Comparison of ENCODE assay signal across 22 mouse cellular contexts in the genomic region with DNA sequence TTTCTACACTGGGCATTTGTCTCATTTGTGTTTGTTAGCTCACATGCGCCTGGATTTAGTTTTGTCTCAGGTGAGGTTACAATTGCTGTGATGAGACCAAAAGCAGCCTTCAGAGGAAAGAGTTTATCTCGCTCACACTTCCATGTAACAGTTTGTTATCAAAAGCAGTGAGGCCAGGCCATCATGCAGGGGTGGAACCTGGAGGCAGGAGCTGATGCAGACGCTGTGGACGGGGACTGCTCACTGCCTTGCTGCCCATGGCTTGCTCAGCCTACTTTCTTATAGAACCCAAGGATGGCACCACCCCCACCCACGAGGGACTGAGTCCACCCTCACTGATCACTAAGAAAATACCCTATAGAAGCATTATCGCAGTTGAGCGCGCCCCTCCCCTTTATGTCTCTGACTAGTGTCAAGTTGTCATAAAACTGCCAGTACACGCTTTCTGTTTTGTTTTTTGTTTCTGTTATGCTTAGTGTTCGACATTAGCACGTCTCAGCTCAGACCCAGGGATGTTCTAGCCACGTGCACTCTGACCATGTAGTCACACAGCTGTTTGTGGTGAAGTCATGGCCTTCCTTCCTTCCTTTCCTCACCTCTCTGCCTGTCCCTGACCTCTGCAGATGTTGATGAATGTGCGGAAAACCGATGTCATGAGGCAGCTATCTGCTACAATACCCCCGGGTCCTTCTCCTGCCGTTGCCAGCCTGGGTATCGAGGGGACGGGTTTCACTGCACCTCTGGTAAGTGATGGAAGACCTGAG. TPM values are rescaled to one million over a fixed set of nuclear protein-coding genes. Genes with fewer than 3 reads are reported as not detected.
DNase-seq lines count a peak whose midpoint lies in the region; ATAC-seq and TF ChIP-seq lines count a peak whose summit lies in the region.
"Had no signal": no experiment of that assay in that cellular context is flagged by ENCODE, and none has a peak within 500 bp of the region (broad histone marks: within the 10 kb centered on the region; RNA-seq: fewer than 3 reads in every experiment).

No protein-coding gene starts in this region.

- 0 out of 2 replicates have a peak, but pooled peaks have one; percentile 27 for TF ChIP-seq EP300 in liver, embryonic 14.5 days (IDR thresholded peaks at IDR 0.05; ENCODE audit: low read depth)

- H3K27ac ChIP-seq in liver, embryonic 14.5 days, result no peak overlapping the region
- no peak overlapping the region for H3K27ac ChIP-seq in hindbrain, embryonic 13.5 days
- H3K27ac ChIP-seq: embryonic facial prominence, embryonic 15.5 days; forebrain, embryonic 10.5 days; hindbrain, embryonic 10.5 days; limb, embryonic 13.5 days; midbrain, embryonic 15.5 days had no signal

- no peak for TF ChIP-seq CTCF in liver, embryonic 14.5 days (IDR thresholded peaks at IDR 0.05; ENCODE audit: low read depth)

- H3K9me3 ChIP-seq in liver, embryonic 14.5 days (ENCODE audit: control insufficient read depth, low read length), result no peaks in the 10 kb centered on the region
- H3K9me3 ChIP-seq in hindbrain, embryonic 13.5 days, result no peaks in the 10 kb centered on the region
- H3K9me3 ChIP-seq: embryonic facial prominence, embryonic 15.5 days; forebrain, embryonic 10.5 days; hindbrain, embryonic 10.5 days; limb, embryonic 13.5 days; midbrain, embryonic 15.5 days had no signal

- WGBS in liver, embryonic 14.5 days (ENCODE audit: insufficient replicate concordance), result 27% methylated on average over 18 of the region's 18 CpGs
- WGBS in hindbrain, embryonic 13.5 days, result 86% methylated on average over 18 of the region's 18 CpGs

- ATAC-seq in liver, embryonic 14.5 days (ENCODE audit: insufficient read depth), result peak; percentile 62; the same call in 1 of the 2 replicates
- no peak for ATAC-seq in hindbrain, embryonic 13.5 days (ENCODE audit: low FRiP score)
- ATAC-seq: lung, postnatal 0 days; midbrain, embryonic 15.5 days had no signal

- H3K4me2 ChIP-seq in liver, embryonic 14.5 days (ENCODE audit: low read depth), result peak overlapping the region; percentile 19; the same call in 1 of the 2 replicates
- H3K4me2 ChIP-seq in hindbrain, embryonic 13.5 days, result no peak overlapping the region
- H3K4me2 ChIP-seq: embryonic facial prominence, embryonic 15.5 days; limb, embryonic 13.5 days; midbrain, embryonic 15.5 days had no signal

- no peaks in the 10 kb centered on the region for H3K27me3 ChIP-seq in liver, embryonic 14.5 days (ENCODE audit: control insufficient read depth, insufficient read depth, low read length)
- no peaks in the 10 kb centered on the region for H3K27me3 ChIP-seq in hindbrain, embryonic 13.5 days
- H3K27me3 ChIP-seq: embryonic facial prominence, embryonic 15.5 days; limb, embryonic 13.5 days; midbrain, embryonic 15.5 days had no signal

- H3K9ac ChIP-seq in liver, embryonic 14.5 days (replicated peaks), result no peak overlapping the region
- H3K9ac ChIP-seq in hindbrain, embryonic 13.5 days, result no peak overlapping the region
- H3K9ac ChIP-seq: embryonic facial prominence, embryonic 15.5 days; limb, embryonic 13.5 days; midbrain, embryonic 15.5 days had no signal

- peaks cover 0 to 8% of the 10 kb centered on the region in 2 experiments; a peak in 3 of 4 replicates for H3K4me1 ChIP-seq in liver, embryonic 14.5 days (replicated peaks; ENCODE audit: control insufficient read depth in 2 of 2, insufficient read depth in 2 of 2, low read length in 1 of 2)
- H3K4me1 ChIP-seq in hindbrain, embryonic 13.5 days (replicated peaks), result no peaks in the 10 kb centered on the region
- H3K4me1 ChIP-seq: embryonic facial prominence, embryonic 15.5 days; hindbrain, embryonic 10.5 days; limb, embryonic 13.5 days; midbrain, embryonic 15.5 days had no signal

- H3K4me3 ChIP-seq in liver, embryonic 14.5 days (ENCODE audit: insufficient read depth in 1 of 2, low read depth in 2 of 2, low read length in 2 of 2), result no peak overlapping the region
- no peak overlapping the region for H3K4me3 ChIP-seq in hindbrain, embryonic 13.5 days
- H3K4me3 ChIP-seq: embryonic facial prominence, embryonic 15.5 days; forebrain, embryonic 10.5 days; hindbrain, embryonic 10.5 days; limb, embryonic 13.5 days; midbrain, embryonic 15.5 days; myocyte had no signal

- no peaks in the 10 kb centered on the region for H3K36me3 ChIP-seq in liver, embryonic 14.5 days (replicated peaks; ENCODE audit: control insufficient read depth, insufficient read depth, low read depth)
- no peaks in the 10 kb centered on the region for H3K36me3 ChIP-seq in hindbrain, embryonic 13.5 days
- H3K36me3 ChIP-seq: midbrain, embryonic 15.5 days had no signal

- peak; percentile 10 to 25 for DNase-seq in adrenal gland, postnatal 36 days
- no peak for DNase-seq in adrenal gland, adult 2 months
- peak; percentile 9 for DNase-seq in thymus, postnatal 0 days (ENCODE audit: low spot score)
- no peak for DNase-seq in thymus, postnatal 25 days
- DNase-seq in liver, embryonic 14.5 days (ENCODE audit: low read depth in 3 of 3, low spot score in 3 of 3), result no peak
- no peak for DNase-seq in right cerebral cortex, postnatal 10 days (ENCODE audit: low spot score in 2 of 2)
- DNase-seq in left cerebral cortex, adult 18-20 months (ENCODE audit: low spot score in 2 of 2), result no peak
- DNase-seq: cerebellum, adult 11-12 months; cerebellum, postnatal 14 days; gastrocnemius, postnatal 36 days; kidney, adult 8-10 months; right cerebral cortex, postnatal 14 days; spleen, adult 18-20 months; thymus, adult 2 months had no signal

RNA-seq across cellular contexts. Expression of a gene that starts 26.9 kb away (rescaled TPM):
- total RNA-seq in adrenal gland, postnatal 36 days (2021), result 10 to 100 TPM; 74.1 to 76.9 TPM
- 10 to 100 TPM; 75.4 to 84.4 TPM for total RNA-seq in adrenal gland, adult 2 months (2021)
- 7.3 and 12.6 TPM in 2 replicates for polyA plus RNA-seq in adrenal gland, adult 2 months (2012; rRNA removed)
- polyA plus RNA-seq in thymus, postnatal 0 days (2015; fragmentation: Nextera tagmentation; extraction: Ambion mirVana), result 206 and 214 TPM in 2 replicates
- polyA plus RNA-seq in liver, embryonic 14.5 days (2012; rRNA removed), result 21.3 and 40.8 TPM in 2 replicates
- polyA plus RNA-seq in liver, embryonic 14.5 days (2014; fragmentation: Nextera tagmentation; extraction: Ambion mirVana), result 93.5 and 94.2 TPM in 2 replicates
- total RNA-seq in left cerebral cortex, adult 18-20 months (2021), result 10 to 100 TPM; 43.5 to 45.1 TPM
- 202 and 207 TPM in 2 replicates for polyA plus RNA-seq in hindbrain, embryonic 13.5 days (2015; fragmentation: Nextera tagmentation; extraction: Ambion mirVana)

RNA-seq across cellular contexts. Expression of a gene that starts 45.7 kb away (rescaled TPM):
- 10 to 100 TPM; 24.8 to 32.8 TPM for total RNA-seq in adrenal gland, postnatal 36 days (2021)
- total RNA-seq in adrenal gland, adult 2 months (2021), result 10 to 100 TPM; 10.8 to 14.9 TPM
- 13.4 and 16.6 TPM in 2 replicates for polyA plus RNA-seq in adrenal gland, adult 2 months (2012; rRNA removed)
- polyA plus RNA-seq in thymus, postnatal 0 days (2015; fragmentation: Nextera tagmentation; extraction: Ambion mirVana), result 8.4 and 10.6 TPM in 2 replicates
- 5.0 and 6.2 TPM in 2 replicates for polyA plus RNA-seq in liver, embryonic 14.5 days (2012; rRNA removed)
- polyA plus RNA-seq in liver, embryonic 14.5 days (2014; fragmentation: Nextera tagmentation; extraction: Ambion mirVana), result 10.6 and 11.4 TPM in 2 replicates
- total RNA-seq in left cerebral cortex, adult 18-20 months (2021), result 1 to 10 TPM; 1.8 to 2.1 TPM
- 46.6 and 47.4 TPM in 2 replicates for polyA plus RNA-seq in hindbrain, embryonic 13.5 days (2015; fragmentation: Nextera tagmentation; extraction: Ambion mirVana)

Comparison
In these comparisons a context has a peak if more than half of its experiments do, and no peak if none do; other contexts are left out.
1. DNase-seq: peak in adrenal gland, postnatal 36 days (2 of 2) and thymus, postnatal 0 days (single experiment); none in adrenal gland, adult 2 months (single experiment), thymus, postnatal 25 days (single experiment), liver, embryonic 14.5 days (0 of 3), right cerebral cortex, postnatal 10 days (0 of 2) and left cerebral cortex, adult 18-20 months (0 of 2).